12 mouse cellular contexts compared by ENCODE assay signal in the genomic region with DNA sequence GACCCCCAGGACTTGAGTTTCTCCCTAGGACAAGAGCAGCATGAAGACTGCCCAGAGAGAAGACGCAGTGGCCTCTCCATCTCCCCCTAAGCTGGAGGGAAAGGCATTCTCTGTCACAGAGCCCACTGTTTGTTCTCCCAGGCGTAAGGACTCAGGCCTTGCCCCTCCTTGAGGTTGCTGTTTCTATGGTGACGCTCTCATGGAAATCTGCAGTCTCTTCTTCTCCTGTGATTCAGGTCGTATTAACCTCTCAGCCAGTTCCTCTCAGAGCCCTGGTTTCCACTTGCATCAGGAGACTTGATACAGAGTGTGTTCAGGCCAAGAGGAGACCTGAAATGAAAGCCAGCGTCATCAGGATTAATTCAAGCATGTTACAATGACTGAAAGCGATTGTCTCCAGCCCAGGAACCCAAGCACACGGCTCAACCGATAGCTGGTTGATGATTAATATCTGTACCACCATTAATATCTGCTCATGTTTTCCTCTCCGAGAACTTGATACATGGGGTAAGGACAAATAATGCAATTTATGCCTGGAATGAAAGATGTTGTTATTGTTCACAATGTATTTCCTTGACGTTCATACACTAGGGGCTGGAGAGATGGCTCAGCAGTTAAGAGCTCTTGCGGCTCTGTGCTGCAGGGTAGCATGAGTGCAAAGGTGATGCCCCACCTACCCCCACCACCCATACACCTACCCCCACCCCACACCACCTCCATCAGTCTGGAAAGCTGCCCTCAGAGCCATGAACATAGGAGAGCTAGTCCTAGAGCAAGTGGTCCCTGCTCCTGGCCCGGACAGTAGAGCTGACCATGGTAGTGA. TPM values are rescaled to one million over a fixed set of nuclear protein-coding genes. Genes with fewer than 3 reads are reported as not detected.
A peak's percentile ranks its signal among the peaks of the same experiment; 100 is the strongest.
DNase-seq lines count a peak whose midpoint lies in the region; ATAC-seq and TF ChIP-seq lines count a peak whose summit lies in the region.
"Had no signal": no experiment of that assay in that cellular context is flagged by ENCODE, and none has a peak within 500 bp of the region (broad histone marks: within the 10 kb centered on the region; RNA-seq: fewer than 3 reads in every experiment).

No protein-coding gene starts in this region.

- no peak overlapping the region for H3K4me3 ChIP-seq in lung, embryonic 15.5 days
- H3K4me3 ChIP-seq in forebrain, embryonic 10.5 days, result peak overlapping the region; percentile 14; the same call in 1 of the 2 replicates
- no peak overlapping the region for H3K4me3 ChIP-seq in hindbrain, postnatal 0 days (ENCODE audit: low read length)
- no peak overlapping the region for H3K4me3 ChIP-seq in stomach, embryonic 16.5 days (replicated peaks; ENCODE audit: low read length)
- no peak overlapping the region for H3K4me3 ChIP-seq in heart, embryonic 11.5 days (ENCODE audit: low read depth, low read length)

- H3K27me3 ChIP-seq in lung, embryonic 15.5 days, result no peaks in the 10 kb centered on the region
- no peaks in the 10 kb centered on the region for H3K27me3 ChIP-seq in forebrain, embryonic 10.5 days (ENCODE audit: poor library complexity, severe bottlenecking)
- H3K27me3 ChIP-seq in hindbrain, postnatal 0 days (ENCODE audit: insufficient read depth, low read length), result no peaks in the 10 kb centered on the region
- no peaks in the 10 kb centered on the region for H3K27me3 ChIP-seq in stomach, embryonic 16.5 days (ENCODE audit: control insufficient read depth, insufficient read depth, low read length)
- H3K27me3 ChIP-seq in heart, embryonic 11.5 days (ENCODE audit: control insufficient read depth, insufficient read depth, low read length), result no peaks in the 10 kb centered on the region

- no peak for ATAC-seq in lung, embryonic 15.5 days (ENCODE audit: borderline replicate concordance, extremely low read depth, low FRiP score, low TSS enrichment)
- peak; percentile 82 for ATAC-seq in hindbrain, postnatal 0 days
- 0 out of 2 replicates have a peak, but pooled peaks have one; percentile 31 for ATAC-seq in stomach, embryonic 16.5 days (ENCODE audit: insufficient read depth, low FRiP score)
- ATAC-seq in heart, embryonic 11.5 days (replicated peaks; ENCODE audit: insufficient number of reproducible peaks, low FRiP score, low TSS enrichment), result no peak

- H3K9me3 ChIP-seq in lung, embryonic 15.5 days, result no peaks in the 10 kb centered on the region
- H3K9me3 ChIP-seq in forebrain, embryonic 10.5 days, result no peaks in the 10 kb centered on the region
- H3K9me3 ChIP-seq in hindbrain, postnatal 0 days (ENCODE audit: low read length), result no peaks in the 10 kb centered on the region
- H3K9me3 ChIP-seq in stomach, embryonic 16.5 days (replicated peaks; ENCODE audit: control insufficient read depth, low read length), result no peaks in the 10 kb centered on the region
- no peaks in the 10 kb centered on the region for H3K9me3 ChIP-seq in heart, embryonic 11.5 days (replicated peaks; ENCODE audit: control insufficient read depth, low read length)

- no peak overlapping the region for H3K9ac ChIP-seq in lung, embryonic 15.5 days
- no peak overlapping the region for H3K9ac ChIP-seq in hindbrain, postnatal 0 days (replicated peaks; ENCODE audit: low read length)
- H3K9ac ChIP-seq in stomach, embryonic 16.5 days (ENCODE audit: low read length), result no peak overlapping the region
- no peak overlapping the region for H3K9ac ChIP-seq in heart, embryonic 11.5 days (ENCODE audit: low read depth, low read length)

- H3K4me2 ChIP-seq in lung, embryonic 15.5 days, result no peak overlapping the region; the same call in 1 of the 2 replicates
- no peak overlapping the region for H3K4me2 ChIP-seq in hindbrain, postnatal 0 days (ENCODE audit: low read depth, low read length)
- H3K4me2 ChIP-seq in stomach, embryonic 16.5 days (ENCODE audit: low read depth, low read length), result no peak overlapping the region
- H3K4me2 ChIP-seq in heart, embryonic 11.5 days, result no peak overlapping the region

- no peak for TF ChIP-seq CTCF in hindbrain, postnatal 0 days (IDR thresholded peaks at IDR 0.05; ENCODE audit: low read depth)

- H3K27ac ChIP-seq in lung, embryonic 15.5 days, result peak overlapping the region; percentile 60
- H3K27ac ChIP-seq in forebrain, embryonic 10.5 days, result peak overlapping the region; percentile 79
- peak overlapping the region; percentile 75 for H3K27ac ChIP-seq in hindbrain, postnatal 0 days
- no peak overlapping the region for H3K27ac ChIP-seq in stomach, embryonic 16.5 days (ENCODE audit: low read length)
- no peak overlapping the region for H3K27ac ChIP-seq in heart, embryonic 11.5 days (ENCODE audit: low read depth, low read length)

- peaks cover 35% of the 10 kb centered on the region for H3K4me1 ChIP-seq in lung, embryonic 15.5 days
- peaks cover 35% of the 10 kb centered on the region for H3K4me1 ChIP-seq in forebrain, embryonic 10.5 days
- peaks cover 22% of the 10 kb centered on the region; the same call in 1 of the 2 replicates for H3K4me1 ChIP-seq in hindbrain, postnatal 0 days (ENCODE audit: insufficient read depth, low read length)
- peaks cover 7% of the 10 kb centered on the region for H3K4me1 ChIP-seq in stomach, embryonic 16.5 days (ENCODE audit: control insufficient read depth, insufficient read depth, low read length)
- H3K4me1 ChIP-seq in heart, embryonic 11.5 days (ENCODE audit: control insufficient read depth, insufficient read depth, low read length), result peaks cover 7% of the 10 kb centered on the region

- no peaks in the 10 kb centered on the region for H3K36me3 ChIP-seq in lung, embryonic 15.5 days
- H3K36me3 ChIP-seq in forebrain, embryonic 10.5 days (replicated peaks), result no peaks in the 10 kb centered on the region
- no peaks in the 10 kb centered on the region for H3K36me3 ChIP-seq in hindbrain, postnatal 0 days (ENCODE audit: insufficient read depth, low read length)
- H3K36me3 ChIP-seq in stomach, embryonic 16.5 days (ENCODE audit: control insufficient read depth, insufficient read depth, low read length), result no peaks in the 10 kb centered on the region
- no peaks in the 10 kb centered on the region for H3K36me3 ChIP-seq in heart, embryonic 11.5 days (ENCODE audit: control insufficient read depth, insufficient read depth, low read length)

- 52% methylated on average over 12 of the region's 12 CpGs for WGBS in lung, embryonic 15.5 days
- WGBS in forebrain, embryonic 10.5 days, result 58% methylated on average over 12 of the region's 12 CpGs
- 33% methylated on average over 12 of the region's 12 CpGs for WGBS in hindbrain, postnatal 0 days
- 45% methylated on average over 12 of the region's 12 CpGs for WGBS in stomach, embryonic 16.5 days
- WGBS in heart, embryonic 11.5 days (ENCODE audit: insufficient replicate concordance), result 75% methylated on average over 12 of the region's 12 CpGs

- DNase-seq in lung, postnatal 25 days (ENCODE audit: low spot score), result no peak
- peak; percentile 33 for DNase-seq in forebrain, embryonic 10.5 days (ENCODE audit: extremely low spot score, low spot score)
- DNase-seq in hindbrain, postnatal 0 days (ENCODE audit: low spot score), result peak; percentile 78
- DNase-seq in layer of hippocampus, adult 9-11 months, result no peak
- DNase-seq: adrenal gland, adult 8-10 months; cerebellum, postnatal 25 days; layer of hippocampus, postnatal 36 days; lung, postnatal 14 days; thymus, postnatal 36 days had no signal

RNA-seq across cellular contexts. Expression of a gene that starts 22.0 kb away (rescaled TPM):
- polyA plus RNA-seq in lung, embryonic 15.5 days (2015; fragmentation: Nextera tagmentation; extraction: Ambion mirVana), result 265 and 267 TPM in 2 replicates
- polyA plus RNA-seq in forebrain, embryonic 10.5 days (2016; fragmentation: Nextera tagmentation; extraction: Ambion mirVana), result 383 and 421 TPM in 2 replicates
- total RNA-seq in hindbrain, postnatal 0 days (2014; rRNA removed), result 52.8 and 61.0 TPM in 2 replicates
- polyA plus RNA-seq in hindbrain, postnatal 0 days (2015; fragmentation: Nextera tagmentation; extraction: Ambion mirVana), result 147 and 155 TPM in 2 replicates
- polyA plus RNA-seq in stomach, embryonic 16.5 days (2015; fragmentation: Nextera tagmentation; extraction: Ambion mirVana), result 192 and 199 TPM in 2 replicates
- polyA plus RNA-seq in heart, embryonic 11.5 days (2014; fragmentation: Nextera tagmentation; extraction: Ambion mirVana), result 191 and 202 TPM in 2 replicates

RNA-seq across cellular contexts. Expression of a gene that starts 40.1 kb away (rescaled TPM):
- 210 and 220 TPM in 2 replicates for polyA plus RNA-seq in lung, embryonic 15.5 days (2015; fragmentation: Nextera tagmentation; extraction: Ambion mirVana)
- 205 and 219 TPM in 2 replicates for polyA plus RNA-seq in forebrain, embryonic 10.5 days (2016; fragmentation: Nextera tagmentation; extraction: Ambion mirVana)
- 54.9 and 55.0 TPM in 2 replicates for total RNA-seq in hindbrain, postnatal 0 days (2014; rRNA removed)
- 81.7 and 90.4 TPM in 2 replicates for polyA plus RNA-seq in hindbrain, postnatal 0 days (2015; fragmentation: Nextera tagmentation; extraction: Ambion mirVana)
- polyA plus RNA-seq in stomach, embryonic 16.5 days (2015; fragmentation: Nextera tagmentation; extraction: Ambion mirVana), result 168 and 169 TPM in 2 replicates
- polyA plus RNA-seq in heart, embryonic 11.5 days (2014; fragmentation: Nextera tagmentation; extraction: Ambion mirVana), result 138 and 144 TPM in 2 replicates

Comparison
In these comparisons a context has a peak if more than half of its experiments do, and no peak if none do; other contexts are left out.
1. ATAC-seq: peak in hindbrain, postnatal 0 days (single experiment) and stomach, embryonic 16.5 days (single experiment); none in lung, embryonic 15.5 days (single experiment) and heart, embryonic 11.5 days (single experiment).
2. H3K27ac ChIP-seq: peak in lung, embryonic 15.5 days (single experiment), forebrain, embryonic 10.5 days (single experiment) and hindbrain, postnatal 0 days (single experiment); none in stomach, embryonic 16.5 days (single experiment) and heart, embryonic 11.5 days (single experiment).
3. DNase-seq: peak in forebrain, embryonic 10.5 days (single experiment) and hindbrain, postnatal 0 days (single experiment); none in lung, postnatal 25 days (single experiment) and layer of hippocampus, adult 9-11 months (single experiment).